Mouse (Mus musculus) monocyte, adult 5-6 weeks (primary cell): ENCODE data around the gene 8030411F24Rik. TPM values are rescaled to one million over a fixed set of nuclear protein-coding genes. Genes with fewer than 3 reads are reported as not detected.
A peak's percentile ranks its signal among the peaks of the same experiment; 100 is the strongest.
"Not testable (repeated sequence)": the region's sequence is repeated elsewhere in the genome, so short reads cannot be mapped to it uniquely, and the experiment has no call there.

Source experiments
- ATAC-seq: fragments of 153-309, 156-312 bp; replicated peaks from 2 replicates; pipeline ENCODE4 v1.8.0; 2017; ENCODE audit warnings: mild to moderate bottlenecking; ENCODE audit not compliant: low TSS enrichment, insufficient number of reproducible peaks, severe bottlenecking, poor library complexity, low FRiP score
- total RNA-seq: library from RNA; stranded (forward); fragments of 200-1000, 200-491, 200-594 nt; gene quantifications from 3 replicates; pipeline ENCODE4 v1.2.3, GENCODE M21; 2017

8030411F24Rik gene
- total RNA-seq: not detected in 3 replicates

DNA sequence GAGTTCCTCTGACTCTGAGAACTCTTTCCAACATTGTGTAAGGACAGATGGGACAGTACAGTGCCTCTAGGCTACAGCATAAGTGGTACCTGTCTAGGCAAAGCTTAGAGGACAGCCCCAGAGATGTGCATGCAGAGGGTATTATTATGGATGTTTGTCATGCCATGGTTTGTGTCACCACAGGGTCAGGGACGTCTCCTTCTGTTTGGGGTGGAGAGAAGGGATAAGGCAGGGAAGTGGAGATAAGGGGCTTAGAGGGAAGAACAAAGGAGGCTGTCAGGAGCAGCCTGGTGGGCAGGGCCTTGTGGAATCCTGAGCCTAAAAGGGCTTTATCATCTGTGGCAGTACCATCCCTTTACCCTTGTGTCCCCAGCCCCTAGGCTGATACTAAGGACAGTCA is at the start of gene 8030411F24Rik:
8030411F24Rik (plus strand) TSS at position 301 of the 400 bp plus-strand sequence.
- ATAC-seq: no peak

DNA sequence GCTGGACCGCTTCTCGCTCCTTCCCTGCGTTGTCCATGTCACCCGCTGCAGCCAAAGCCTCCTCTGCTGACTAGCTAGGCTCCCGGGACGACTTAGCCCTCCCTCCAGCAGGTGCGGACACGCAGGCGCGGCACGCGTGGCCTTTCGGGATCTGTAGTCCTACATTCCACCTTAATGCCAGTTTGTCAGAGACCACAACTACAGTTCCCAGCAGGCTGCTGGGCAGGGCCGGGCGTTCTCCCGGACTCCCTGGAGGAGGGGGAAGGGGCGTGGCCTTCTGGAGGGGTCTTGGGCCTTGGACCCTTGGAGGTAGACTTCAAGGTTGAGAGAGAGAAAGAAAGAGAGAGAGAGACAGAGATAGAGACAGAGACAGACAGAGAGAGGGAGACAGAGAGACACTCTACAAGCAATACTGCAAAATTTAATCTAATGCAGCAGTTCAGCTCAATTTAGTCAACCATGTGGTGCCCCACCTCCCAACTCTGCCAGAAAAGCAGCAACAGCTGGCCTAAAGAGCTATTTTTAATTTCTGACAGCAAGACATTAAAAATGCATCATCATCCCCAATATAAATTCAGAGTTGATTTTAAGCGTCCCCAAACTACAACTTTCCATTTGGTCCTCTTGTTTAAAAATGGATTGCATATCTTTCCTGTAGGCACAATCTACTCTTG is 49.3 kb upstream of the 8030411F24Rik start, which contains the start of gene Napb:
Napb (minus strand) TSS at position 141 of the 674 bp plus-strand sequence.
- ATAC-seq: peak; percentile 56

DNA sequence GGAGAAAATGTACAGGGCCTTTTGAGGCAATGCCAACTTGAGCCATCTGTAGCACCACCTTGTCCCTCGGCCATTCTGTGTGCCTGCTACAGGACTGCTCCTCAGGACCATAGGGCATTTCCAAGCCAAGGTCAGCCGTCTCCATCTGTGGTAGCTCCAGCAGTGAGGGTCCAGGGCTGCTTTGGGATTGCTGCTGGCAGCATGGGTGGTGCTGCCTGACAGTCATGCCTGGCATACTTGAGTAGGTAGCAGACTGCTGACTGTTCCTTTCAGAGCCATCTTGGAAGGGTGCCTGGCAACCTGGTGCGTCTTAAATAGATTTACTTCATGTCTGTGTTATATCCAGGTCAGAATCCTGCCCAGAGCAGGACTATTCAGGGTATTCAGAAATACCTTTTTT is 38.8 kb upstream of the 8030411F24Rik start:
- ATAC-seq: 0 out of 2 replicates have a peak, but pooled peaks have one; percentile 27

- ATAC-seq: no peak
These were observed 37.9 kb upstream of the 8030411F24Rik start for GRCm38 (mm10) chr2:148743846-148744407.

DNA sequence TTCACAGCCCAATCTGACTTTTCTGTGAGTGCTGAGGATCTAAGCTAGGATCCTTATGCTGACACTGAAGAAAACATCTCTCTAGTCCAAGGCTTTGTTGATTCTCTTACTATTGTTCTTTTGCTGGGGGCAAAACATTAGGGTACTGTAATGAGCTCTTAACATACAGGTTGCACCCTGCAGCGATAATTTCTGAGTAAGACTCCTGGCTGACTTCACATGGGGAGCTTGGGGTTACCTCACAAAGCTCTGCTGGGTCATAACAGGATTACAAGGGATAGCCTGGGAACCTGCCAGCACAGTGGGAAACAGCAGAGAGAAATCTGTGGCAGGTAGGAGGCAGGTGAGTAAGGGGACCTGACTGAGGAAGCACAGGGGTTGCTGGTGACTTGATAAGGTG is 31.8 kb upstream of the 8030411F24Rik start, which contains the start of gene Cstl1:
Cstl1 (plus strand) TSS at position 301 of the 400 bp plus-strand sequence.
- ATAC-seq: no peak

GRCm38 (mm10) chr2:148751893-148752813 is 29.7 kb upstream of the 8030411F24Rik start:
- peak; percentile 63 for ATAC-seq

- ATAC-seq: no peak
These were observed 27.4 kb upstream of the 8030411F24Rik start for GRCm38 (mm10) chr2:148754310-148754846.

DNA sequence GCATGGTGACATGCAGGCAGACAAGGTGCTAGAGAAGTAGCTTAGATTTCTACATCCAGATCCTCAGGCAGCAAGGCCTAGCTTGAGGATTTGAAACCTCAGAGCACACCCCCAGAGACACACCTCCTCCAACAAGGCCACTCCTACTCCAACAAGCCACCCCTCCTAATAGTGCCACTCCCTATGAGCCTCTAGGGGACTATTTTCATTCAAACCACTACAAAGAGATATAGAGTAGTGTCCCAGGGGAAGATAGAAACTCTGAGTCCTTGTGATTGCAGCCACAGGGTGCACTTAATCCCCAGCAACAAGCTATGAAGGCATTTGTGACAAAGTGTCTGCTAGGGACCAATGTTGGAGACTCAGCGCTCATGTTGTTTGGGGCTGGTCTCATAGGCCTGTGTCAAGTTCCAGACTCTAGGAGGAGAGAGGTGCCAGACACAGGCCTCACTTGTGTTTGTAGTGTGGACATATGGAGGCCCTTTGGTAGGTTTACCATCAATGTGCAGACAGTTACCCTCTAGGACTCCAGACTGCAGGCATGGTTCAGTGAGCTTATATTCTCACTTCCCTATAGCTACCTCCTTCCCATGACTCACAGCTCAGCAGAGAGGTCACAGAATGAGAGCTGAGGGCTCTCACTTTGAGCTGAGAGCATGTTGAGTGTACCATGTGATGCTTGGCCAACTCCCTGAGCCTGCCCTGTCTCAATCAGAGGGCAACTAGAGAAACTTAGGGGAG is 18.0 kb upstream of the 8030411F24Rik start:
- ATAC-seq: peak; percentile 85

DNA sequence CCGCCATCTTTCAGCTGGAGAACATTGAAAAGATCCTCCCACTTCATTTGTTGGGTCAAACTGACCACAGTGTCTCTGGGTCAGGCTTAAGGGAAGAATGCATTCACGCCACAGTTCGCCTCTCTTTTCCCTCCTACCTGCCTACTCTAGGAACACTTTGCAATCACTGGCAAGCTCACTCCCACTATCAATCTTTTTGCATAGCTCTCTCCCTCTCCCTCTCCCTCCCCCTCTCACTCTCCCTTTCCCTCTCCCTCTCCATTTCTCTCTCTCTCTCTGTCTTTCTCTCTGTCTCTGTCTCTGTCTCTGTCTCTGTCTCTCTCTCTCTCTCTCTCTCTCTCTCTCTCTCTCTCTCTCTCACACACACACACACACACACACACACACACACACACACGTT is 10.4 kb upstream of the 8030411F24Rik start, which contains the start of gene Cst11:
Cst11 (minus strand) TSS at position 101 of the 400 bp plus-strand sequence.
- not testable (repeated sequence) for ATAC-seq

- ATAC-seq: no peak
These were observed 7.3 kb downstream of the 8030411F24Rik start, which contains the start of gene Cst12 for GRCm38 (mm10) chr2:148789142-148789541. Cst12 (plus strand) TSS chr2:148789361.

- no peak for ATAC-seq
These were observed 16.7 kb downstream of the 8030411F24Rik start, which contains the start of gene Cst8 for GRCm38 (mm10) chr2:148798485-148798884. Cst8 (plus strand) TSS chr2:148798785.

DNA sequence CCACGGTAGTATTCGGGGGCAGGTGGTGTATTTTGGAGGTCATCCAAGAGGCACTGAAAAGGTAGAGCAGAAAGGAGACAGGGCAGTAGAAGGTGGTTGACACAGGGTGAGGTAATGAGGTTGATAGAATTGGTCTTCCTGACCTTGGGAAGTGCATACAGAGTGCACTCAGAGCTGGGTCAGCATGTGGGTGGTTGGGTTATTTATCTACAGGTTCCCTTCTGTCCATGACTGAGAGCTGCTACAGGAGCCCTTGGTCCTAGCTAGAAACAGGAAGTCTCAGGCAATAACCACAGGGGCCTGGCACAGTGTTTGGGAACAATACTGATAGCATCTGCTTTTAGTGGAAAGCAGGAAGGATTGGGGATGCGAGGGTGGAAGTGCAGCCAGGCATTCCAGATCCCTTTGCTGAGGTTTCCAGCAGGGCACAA is 19.7 kb downstream of the 8030411F24Rik start:
- ATAC-seq: no peak

- ATAC-seq: no peak
These were observed 24.9 kb downstream of the 8030411F24Rik start for GRCm38 (mm10) chr2:148806696-148807095.

DNA sequence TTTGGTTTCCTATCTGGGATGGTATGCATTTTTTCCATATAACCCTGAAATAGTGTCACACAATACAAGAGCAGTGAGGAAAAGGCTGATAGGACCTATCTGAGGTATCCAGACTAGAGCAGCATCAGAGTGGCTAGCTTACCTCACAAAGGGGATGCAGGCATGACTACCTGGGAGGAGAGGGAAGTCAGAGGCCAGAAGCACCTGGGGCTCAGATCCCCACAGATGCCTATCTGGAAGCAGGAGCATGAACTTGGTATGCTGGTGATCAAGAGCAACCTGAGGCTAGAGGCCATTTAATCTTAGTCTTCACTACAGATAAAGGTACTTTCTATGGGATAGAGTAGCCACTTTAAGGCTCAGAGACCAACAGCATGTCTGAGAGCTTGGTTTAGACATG is 38.1 kb downstream of the 8030411F24Rik start, which contains the start of gene Cst13:
Cst13 (plus strand) TSS at position 173 of the 400 bp plus-strand sequence.
- no peak for ATAC-seq

DNA sequence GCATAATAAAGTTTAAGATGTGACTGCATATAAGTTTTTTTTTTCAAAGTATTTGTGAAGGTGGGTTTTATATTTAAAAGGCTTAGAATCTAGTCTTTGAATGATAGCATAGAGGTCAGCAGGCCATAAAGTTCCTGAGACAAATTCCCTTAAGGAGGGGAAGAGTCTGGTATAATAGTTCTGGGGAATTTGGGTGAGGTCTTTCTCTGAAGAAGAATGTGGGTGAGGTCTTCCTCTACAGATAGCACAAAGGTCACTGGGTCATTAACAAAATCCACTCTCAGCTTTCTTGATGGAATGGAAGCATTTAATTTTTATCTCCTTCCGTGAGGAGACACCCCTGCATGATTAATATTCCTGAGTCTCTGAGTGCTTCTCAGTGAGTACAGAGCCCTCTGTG is 44.2 kb downstream of the 8030411F24Rik start:
- no peak for ATAC-seq

- no peak for ATAC-seq
These were observed 53.1 kb downstream of the 8030411F24Rik start, which contains the start of gene Cst9 for GRCm38 (mm10) chr2:148834912-148835311. Cst9 (plus strand) TSS chr2:148835147.
